Mouse (Mus musculus) erythroid progenitor cell, adult 5-6 weeks (primary cell): ENCODE results near the gene Rftn2. TPM values are rescaled to one million over a fixed set of nuclear protein-coding genes. Genes with fewer than 3 reads are reported as not detected.
A peak's percentile ranks its signal among the peaks of the same experiment; 100 is the strongest.
"Not testable (repeated sequence)": the region's sequence is repeated elsewhere in the genome, so short reads cannot be mapped to it uniquely, and the experiment has no call there.

Experiments used
- ATAC-seq: replicated peaks from 2 replicates; pipeline ENCODE4 v1.8.0; 2016; ENCODE audit warnings: moderate number of reproducible peaks, mild to moderate bottlenecking, moderate TSS enrichment, inconsistent platforms; ENCODE audit not compliant: poor library complexity, low FRiP score, severe bottlenecking
- total RNA-seq, 2 experiments: library from RNA; stranded (forward) in 1 of 2; stranded (reverse) in 1 of 2; fragments of 150-400 nt in 1 of 2; fragments of 186-747, 209-891 nt in 1 of 2; gene quantifications; 2 replicates each; pipeline versions ENCODE4 v1.2.3 to v1.2.4; 2015 to 2017; ENCODE audit warnings: low replicate concordance in 2 of 2

Rftn2 gene
- total RNA-seq, 2 experiments from 2014 or later: not detected

DNA sequence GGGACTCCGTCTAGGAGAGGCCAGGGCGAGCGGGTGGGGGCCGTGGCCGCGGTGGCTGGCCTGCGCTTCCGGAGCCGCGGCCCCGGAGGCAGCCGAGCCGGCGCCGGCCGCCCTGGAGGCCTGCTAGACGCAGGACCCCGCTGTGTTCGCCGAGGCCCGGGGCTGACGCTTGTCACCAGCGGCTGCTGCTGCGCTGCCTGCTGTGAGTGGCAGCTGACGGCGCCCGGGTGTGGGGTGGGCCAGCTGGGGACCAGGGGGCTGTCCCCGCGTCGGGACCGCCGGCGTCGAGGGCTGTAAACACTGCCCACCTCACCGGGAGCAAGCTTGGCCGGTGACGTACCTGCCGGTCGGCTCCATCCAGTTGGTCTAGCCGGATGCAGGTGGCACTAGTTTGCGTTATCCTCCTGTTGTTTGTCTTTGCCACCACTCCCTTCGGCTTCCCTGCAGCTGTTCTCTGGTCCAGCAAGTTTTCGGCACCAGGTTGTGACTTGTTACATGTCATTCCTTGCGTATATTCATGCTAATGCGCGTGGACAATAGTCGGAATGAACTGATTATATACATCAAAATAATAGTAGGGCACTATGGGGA is 95.1 kb downstream of the Rftn2 start:
- ATAC-seq: peak; percentile 38

GRCm38 (mm10) chr1:55130943-55131401 is 95.6 kb downstream of the Rftn2 start, which contains the start of gene Mob4:
Mob4 (plus strand) TSS chr1:55131231.
- ATAC-seq: peak; percentile 89

- ATAC-seq: peak; percentile 11; the same call in 1 of the 2 replicates
Measured at GRCm38 (mm10) chr1:55130190-55130916, 96.2 kb downstream of the Rftn2 start.

DNA sequence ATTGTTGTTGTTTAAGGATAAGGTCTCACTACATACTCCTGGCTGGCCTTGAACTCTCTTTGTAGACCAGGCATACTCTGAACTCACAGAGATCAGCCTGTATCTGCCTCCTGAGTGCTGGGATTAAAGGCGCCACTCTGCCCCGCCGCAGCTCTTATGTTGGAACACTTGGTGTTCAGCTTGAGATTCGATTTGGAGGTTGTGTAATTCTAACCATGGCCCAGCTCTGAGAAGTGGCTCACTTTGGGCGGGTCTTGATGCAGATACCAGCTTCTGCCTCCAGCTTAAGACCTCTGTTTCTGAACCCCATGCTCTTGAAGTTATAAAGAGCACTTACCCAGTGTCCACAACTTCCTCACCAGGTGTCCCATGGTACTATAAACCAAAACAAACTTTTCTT is 96.9 kb downstream of the Rftn2 start:
- ATAC-seq: no peak

DNA sequence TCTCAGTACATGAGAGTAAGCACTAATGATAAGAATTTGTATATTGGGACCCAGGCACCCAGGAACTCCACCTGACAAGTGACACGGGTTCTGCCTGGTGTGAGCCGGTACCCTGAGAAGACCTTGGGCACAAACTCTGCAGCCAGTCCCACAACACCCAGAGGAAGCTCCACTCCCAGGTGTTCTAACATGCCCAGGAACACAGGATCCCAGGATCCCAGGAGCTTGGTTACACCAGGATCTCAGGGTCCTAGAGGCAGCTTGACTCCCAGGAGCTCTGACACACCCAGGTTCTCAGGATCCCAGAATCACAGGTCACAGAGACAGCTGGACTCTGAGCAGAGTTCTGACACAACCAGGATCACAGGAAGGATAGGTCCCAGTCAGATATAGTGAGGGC is 102.4 kb downstream of the Rftn2 start:
- not testable (repeated sequence) for ATAC-seq

DNA sequence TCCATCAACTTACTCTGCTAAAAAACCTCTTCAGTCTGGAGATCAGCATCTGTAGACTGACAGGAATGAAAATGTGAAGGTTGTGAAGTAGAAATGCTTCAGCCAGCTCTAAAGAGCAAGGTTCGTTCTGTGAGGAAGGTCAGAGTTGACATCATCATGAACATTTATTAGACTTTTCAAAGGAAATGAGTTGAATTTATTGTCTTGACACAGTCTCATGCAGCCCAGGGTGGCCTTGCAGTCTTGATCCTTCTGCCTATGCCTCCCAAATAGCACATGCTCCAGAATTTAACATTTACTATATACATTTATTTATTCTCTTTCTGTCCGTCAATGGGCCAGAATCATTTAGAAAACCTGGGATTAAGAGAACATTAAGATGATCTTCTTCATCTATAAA is 103.0 kb downstream of the Rftn2 start:
- no peak for ATAC-seq

DNA sequence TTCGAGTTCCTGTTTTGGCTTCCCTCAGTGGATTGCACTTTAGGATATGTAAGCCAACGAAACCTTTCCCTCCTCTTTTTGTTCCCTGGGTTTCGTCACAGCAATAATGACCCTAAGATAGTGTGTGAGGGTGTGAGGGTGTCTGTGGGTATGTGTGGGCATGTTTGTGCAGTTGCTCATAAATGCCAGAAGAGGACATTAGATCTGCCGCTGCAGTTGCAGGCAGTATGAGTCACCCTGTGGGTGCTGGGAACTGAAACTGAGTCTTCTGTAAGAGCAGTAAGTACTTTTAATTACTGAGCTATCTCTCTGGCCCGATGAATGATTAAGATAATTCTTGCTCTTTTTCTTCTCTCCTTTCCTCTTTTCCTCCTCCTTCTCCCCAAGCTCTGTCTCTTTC is 103.5 kb downstream of the Rftn2 start:
- ATAC-seq: no peak

Other genes with a start within 250 kb of the Rftn2 start
- gene Sf3b1, start 199.3 kb downstream of the Rftn2 start, total RNA-seq (2015; ENCODE audit: low replicate concordance): 230 and 235 TPM in 2 replicates
- 189 and 207 TPM in 2 replicates for gene Sf3b1, start 199.3 kb downstream of the Rftn2 start, total RNA-seq (2017; ENCODE audit: low replicate concordance)
- gene Coq10b, start 174.0 kb downstream of the Rftn2 start, total RNA-seq (2015; ENCODE audit: low replicate concordance): 12.6 and 21.0 TPM in 2 replicates
- 10.1 and 26.6 TPM in 2 replicates for gene Coq10b, start 174.0 kb downstream of the Rftn2 start, total RNA-seq (2017; ENCODE audit: low replicate concordance)
- 63.4 and 84.3 TPM in 2 replicates for gene Hspe1, start 138.7 kb downstream of the Rftn2 start, total RNA-seq (2015; ENCODE audit: low replicate concordance)
- gene Hspe1, start 138.7 kb downstream of the Rftn2 start, total RNA-seq (2017; ENCODE audit: low replicate concordance): 40.1 and 54.0 TPM in 2 replicates
- 21.3 and 49.9 TPM in 2 replicates for gene Hspd1, start 138.5 kb downstream of the Rftn2 start, total RNA-seq (2015; ENCODE audit: low replicate concordance)
- gene Hspd1, start 138.5 kb downstream of the Rftn2 start, total RNA-seq (2017; ENCODE audit: low replicate concordance): 35.6 and 60.8 TPM in 2 replicates
- gene Mob4, start 95.6 kb downstream of the Rftn2 start, total RNA-seq (2015; ENCODE audit: low replicate concordance): 31.9 and 42.2 TPM in 2 replicates
- 46.0 and 70.0 TPM in 2 replicates for gene Mob4, start 95.6 kb downstream of the Rftn2 start, total RNA-seq (2017; ENCODE audit: low replicate concordance)
- gene Mars2, start 10.4 kb upstream of the Rftn2 start, total RNA-seq (2015; ENCODE audit: low replicate concordance): 0.84 and 1.4 TPM in 2 replicates
- 2.7 and 3.7 TPM in 2 replicates for gene Mars2, start 10.4 kb upstream of the Rftn2 start, total RNA-seq (2017; ENCODE audit: low replicate concordance)
- not detected in 2 replicates for gene Boll, start 136.7 kb upstream of the Rftn2 start, total RNA-seq (2015; ENCODE audit: low replicate concordance)
- not detected in 2 replicates for gene Boll, start 136.7 kb upstream of the Rftn2 start, total RNA-seq (2017; ENCODE audit: low replicate concordance)
- under 0.01 and 1.7 TPM in 2 replicates for gene Plcl1, start 179.1 kb upstream of the Rftn2 start, total RNA-seq (2015; ENCODE audit: low replicate concordance)
- 0.53 TPM in 1 of 2 replicates, not detected in the other for gene Plcl1, start 179.1 kb upstream of the Rftn2 start, total RNA-seq (2017; ENCODE audit: low replicate concordance)